Mouse (Mus musculus): ENCODE measurements around the gene B4galnt2. TPM values are rescaled to one million over a fixed set of nuclear protein-coding genes. Genes with fewer than 3 reads are reported as not detected.

Gene B4galnt2
- not detected for polyA plus RNA-seq (2017; shearing (Covaris generic))

DNA sequence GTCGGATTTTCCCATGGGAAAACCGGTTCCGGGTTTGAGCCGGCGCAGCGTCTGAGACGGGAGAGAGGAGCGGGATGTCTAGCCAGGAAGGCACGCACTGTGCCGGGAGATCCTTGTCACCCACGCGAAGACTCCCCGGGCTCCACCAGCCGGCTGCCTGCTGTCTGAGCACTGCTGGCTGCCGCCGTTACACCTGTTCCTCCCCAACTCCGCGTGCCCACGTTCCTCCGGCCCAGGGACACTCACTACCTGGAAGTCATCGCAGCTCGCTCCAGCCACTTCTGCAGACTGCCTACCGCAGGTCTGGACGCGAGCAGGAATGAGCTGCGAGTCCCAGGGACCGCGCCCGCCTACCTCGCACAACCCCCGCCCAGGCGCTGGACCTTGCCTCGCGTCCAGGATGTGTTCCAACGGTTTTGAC, at the start of gene B4galnt2:
Gene B4galnt2 (minus strand): TSS at position 321 of the 421 bp plus-strand sequence.

DNA sequence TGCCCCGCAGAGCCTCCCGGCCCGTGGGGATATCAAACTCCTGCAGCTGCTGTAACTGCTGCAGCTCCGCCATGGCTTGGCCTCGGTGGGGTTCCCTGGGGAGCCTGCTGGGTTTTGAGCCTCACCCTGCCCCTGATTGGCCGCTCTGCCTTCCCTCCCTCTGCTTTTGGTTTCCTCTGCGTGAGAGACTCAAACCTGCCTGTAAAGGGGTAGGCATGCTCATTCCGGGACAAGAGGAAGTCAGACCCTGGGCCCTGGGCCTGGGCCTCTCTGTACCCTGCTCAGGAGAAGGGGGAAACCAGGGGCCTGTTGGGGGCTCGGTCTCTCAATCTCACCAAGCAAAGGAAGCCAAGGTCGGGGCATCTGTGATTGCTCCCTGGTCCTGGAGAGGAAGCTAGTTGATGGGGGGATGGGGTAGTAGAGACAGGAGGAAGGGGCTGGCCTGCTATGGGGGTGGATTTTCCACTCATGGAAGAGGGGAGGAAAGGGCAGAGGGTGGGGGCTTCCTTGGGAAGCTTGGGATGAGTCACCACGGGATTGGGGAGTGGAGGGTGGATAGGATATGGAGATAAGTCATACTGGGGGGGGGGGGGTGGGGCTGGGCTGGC, 72.5 kb downstream of the B4galnt2 start, which contains the start of gene Abi3:
Gene Abi3 (minus strand): TSS at position 403 of the 608 bp plus-strand sequence.

DNA sequence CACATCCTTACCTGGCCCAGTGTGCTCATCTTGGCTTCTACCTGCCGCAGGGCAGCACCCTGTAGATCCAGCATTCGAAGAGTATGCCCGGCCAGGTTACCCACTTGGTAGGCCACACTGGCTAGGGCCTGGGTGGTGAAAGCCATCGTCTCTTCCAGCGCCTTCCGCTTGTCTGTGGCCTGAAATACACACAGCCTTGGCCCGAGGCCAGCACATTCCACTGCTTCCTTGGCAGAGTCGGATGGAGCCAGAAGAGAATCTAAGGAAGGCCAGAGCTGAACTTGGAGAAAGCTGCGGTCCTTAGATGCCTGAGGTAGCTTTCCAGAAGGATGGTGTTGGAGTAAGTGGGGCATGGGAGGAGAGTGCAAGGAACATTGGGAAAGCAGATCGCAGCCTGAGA, 77.6 kb downstream of the B4galnt2 start, which contains the start of gene Gngt2:
Gene Gngt2 (plus strand): TSS at position 158 of the 400 bp plus-strand sequence.

DNA sequence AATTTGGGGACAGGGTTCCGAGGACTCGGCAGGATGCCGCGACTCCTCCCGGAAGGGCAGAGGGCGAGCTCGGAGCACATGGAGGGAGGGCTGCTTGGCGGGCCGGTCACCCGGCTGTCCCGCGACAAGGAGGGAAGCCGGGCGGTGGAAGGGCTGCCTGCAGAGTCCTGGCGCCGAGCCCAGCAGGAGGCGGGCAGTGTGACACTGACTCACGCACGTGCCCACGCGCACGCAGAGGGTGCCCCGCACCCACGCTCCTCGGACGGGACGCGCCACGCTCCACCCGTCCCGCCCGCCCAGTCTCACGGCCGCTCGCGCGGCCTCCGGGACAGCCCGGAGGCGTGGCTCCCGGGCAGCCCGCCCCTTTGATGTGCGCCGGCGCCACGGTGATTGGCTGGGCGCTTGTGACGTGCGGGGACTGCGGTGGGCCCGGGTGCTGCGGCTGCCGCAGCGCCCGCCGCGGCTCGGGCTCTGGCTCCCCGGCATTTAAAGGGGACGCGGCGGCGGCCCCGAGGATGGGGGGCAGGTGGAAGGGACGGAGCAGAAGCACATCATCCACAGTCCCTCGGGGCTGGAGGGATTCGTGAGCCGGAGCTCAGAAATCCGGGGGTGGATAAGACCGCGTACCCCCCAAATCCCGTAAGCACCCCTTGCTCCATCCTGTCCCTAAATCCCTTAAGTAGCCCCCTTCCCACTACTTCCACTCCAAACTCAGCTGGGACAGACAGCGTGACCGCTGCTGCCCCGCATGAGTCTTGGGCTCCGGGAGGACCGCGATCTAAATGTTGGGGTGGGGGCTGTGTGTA, 90.4 kb downstream of the B4galnt2 start, which contains the start of gene Phospho1:
Gene Phospho1 (plus strand): TSS at position 429 of the 806 bp plus-strand sequence.

Other genes starting within 250 kb of the B4galnt2 start
- gene Phb, start 247.9 kb downstream of the B4galnt2 start, polyA plus RNA-seq (2017; shearing (Covaris generic)), result 55.4 TPM
- 28.0 TPM for gene Zfp652, start 202.2 kb downstream of the B4galnt2 start, polyA plus RNA-seq (2017; shearing (Covaris generic))
- 0.59 TPM for gene B130006D01Rik, start 191.3 kb downstream of the B4galnt2 start, polyA plus RNA-seq (2017; shearing (Covaris generic))
- not detected for gene Phospho1, start 90.4 kb downstream of the B4galnt2 start, polyA plus RNA-seq (2017; shearing (Covaris generic))
- 6.2 TPM for gene Gngt2, start 77.7 kb downstream of the B4galnt2 start, polyA plus RNA-seq (2017; shearing (Covaris generic))
- gene Abi3, start 72.4 kb downstream of the B4galnt2 start, polyA plus RNA-seq (2017; shearing (Covaris generic)), result 10.4 TPM
- not detected for gene Igf2bp1, start 91.0 kb upstream of the B4galnt2 start, polyA plus RNA-seq (2017; shearing (Covaris generic))
- not detected for gene Gip, start 109.7 kb upstream of the B4galnt2 start, polyA plus RNA-seq (2017; shearing (Covaris generic))
- gene Snf8, start 120.0 kb upstream of the B4galnt2 start, polyA plus RNA-seq (2017; shearing (Covaris generic)), result 63.8 TPM
- 55.5 TPM for gene Ube2z, start 150.5 kb upstream of the B4galnt2 start, polyA plus RNA-seq (2017; shearing (Covaris generic))
- 233 TPM for gene Atp5g1, start 160.8 kb upstream of the B4galnt2 start, polyA plus RNA-seq (2017; shearing (Covaris generic))
- not detected for gene Calcoco2, start 197.1 kb upstream of the B4galnt2 start, polyA plus RNA-seq (2017; shearing (Covaris generic))
- gene Ttll6, start 218.9 kb upstream of the B4galnt2 start, polyA plus RNA-seq (2017; shearing (Covaris generic)), result not detected